Mouse (Mus musculus): ENCODE results near the gene Acsl5. TPM values are rescaled to one million over a fixed set of nuclear protein-coding genes. Genes with fewer than 3 reads are reported as not detected.

Acsl5 gene
- polyA plus RNA-seq, 1 experiment = 16.0 TPM

DNA sequence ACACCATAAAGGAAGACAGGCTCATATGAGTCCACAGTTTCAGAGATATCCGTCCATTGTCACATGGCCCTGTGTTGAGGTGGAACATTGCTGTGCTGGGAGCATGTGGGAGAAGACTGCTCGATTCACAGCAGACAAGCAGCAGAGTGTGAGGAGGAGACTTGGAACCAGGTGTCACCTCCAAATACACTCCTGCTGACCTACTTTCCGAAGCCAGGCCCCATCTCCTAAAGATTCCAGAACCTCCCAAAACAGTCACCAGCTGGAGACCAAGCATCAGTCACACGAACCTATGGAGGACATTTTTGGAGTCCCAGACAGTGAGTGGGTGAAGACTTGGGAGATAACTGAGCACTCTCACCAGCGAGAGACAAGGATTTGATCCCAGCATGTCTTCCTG, 15.2 kb upstream of the Acsl5 start:
- Histone ChIP-seq H3K36me3 (ENCODE audit: control insufficient read depth, insufficient read depth) (no peaks in the 10 kb centered on the region), H3ac (ENCODE audit: control insufficient read depth, insufficient read length) (no peak overlapping the region), H3K4me2 (ENCODE audit: low read depth) (no peak overlapping the region), H3K4me3 (no peak overlapping the region), H3K27me3 (ENCODE audit: control insufficient read depth, insufficient read depth, insufficient read length) (no peaks in the 10 kb centered on the region), H3K79me2 (ENCODE audit: control insufficient read depth, insufficient read depth) (no peaks in the 10 kb centered on the region)
- no peak for TF ChIP-seq USF1 (IDR thresholded peaks at IDR 0.05; ENCODE audit: low read depth)
- TF ChIP-seq E2F4 (IDR thresholded peaks at IDR 0.05; ENCODE audit: insufficient read depth) = no peak
- TF ChIP-seq MYOD1 (IDR thresholded peaks at IDR 0.05; ENCODE audit: control insufficient read depth in 1 of 3, insufficient read length in 2 of 3, low read depth in 2 of 3) = no peak
- no peak for TF ChIP-seq TCF12 (IDR thresholded peaks at IDR 0.05; ENCODE audit: insufficient read depth, poor library complexity, severe bottlenecking)
- TF ChIP-seq POLR2A (IDR thresholded peaks at IDR 0.05; ENCODE audit: insufficient read length, low read depth) = no peak
- no peak for TF ChIP-seq MYOG (IDR thresholded peaks at IDR 0.05; ENCODE audit: control insufficient read depth in 1 of 3, insufficient read depth in 1 of 3, insufficient read length in 2 of 3, low read depth in 2 of 3)

DNA sequence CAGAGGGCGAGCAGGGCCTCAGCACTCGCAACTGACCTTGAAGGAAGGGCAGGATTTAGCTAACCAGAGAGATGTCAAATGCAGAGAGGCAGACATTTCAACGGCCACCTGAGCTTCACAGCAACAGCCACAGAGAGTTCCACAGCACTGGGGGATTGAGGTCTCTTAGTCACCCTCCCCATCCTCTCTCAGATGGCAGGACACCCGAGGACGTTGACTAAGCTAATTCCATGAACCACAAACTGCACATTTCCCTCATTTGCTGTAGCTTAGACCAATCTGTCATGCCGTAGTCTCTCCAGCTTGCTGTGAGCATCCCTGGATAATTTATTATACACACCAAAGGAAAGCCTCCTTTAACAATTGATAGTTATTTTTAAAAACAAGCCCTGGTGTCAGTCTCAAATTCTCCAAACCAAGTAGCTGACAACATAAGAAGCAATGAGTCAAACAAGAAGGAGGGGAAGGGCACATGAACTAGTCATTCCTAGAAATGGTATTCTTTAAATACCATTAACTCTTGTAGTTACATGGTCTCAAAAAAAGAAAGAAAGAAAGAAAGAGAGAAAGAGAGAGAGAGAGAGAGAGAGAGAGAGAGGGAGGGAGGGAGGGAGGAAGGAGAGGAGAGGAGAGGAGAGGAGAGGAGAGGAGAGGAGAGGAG, 11.8 kb upstream of the Acsl5 start:
- Histone ChIP-seq H3K27me3 (ENCODE audit: control insufficient read depth, insufficient read depth, insufficient read length) (no peaks in the 10 kb centered on the region), H3K4me2 (ENCODE audit: low read depth) (peak overlapping the region; percentile 49), H3K4me3 (no peak overlapping the region), H3K36me3 (ENCODE audit: control insufficient read depth, insufficient read depth) (no peaks in the 10 kb centered on the region), H3ac (ENCODE audit: control insufficient read depth, insufficient read length) (no peak overlapping the region), H3K79me2 (ENCODE audit: control insufficient read depth, insufficient read depth) (no peaks in the 10 kb centered on the region)
- TF ChIP-seq TCF12 (IDR thresholded peaks at IDR 0.05; ENCODE audit: insufficient read depth, poor library complexity, severe bottlenecking) (no peak), MYOG (IDR thresholded peaks at IDR 0.05; ENCODE audit: control insufficient read depth in 1 of 3, insufficient read depth in 1 of 3, insufficient read length in 2 of 3, low read depth in 2 of 3) (no peak)

DNA sequence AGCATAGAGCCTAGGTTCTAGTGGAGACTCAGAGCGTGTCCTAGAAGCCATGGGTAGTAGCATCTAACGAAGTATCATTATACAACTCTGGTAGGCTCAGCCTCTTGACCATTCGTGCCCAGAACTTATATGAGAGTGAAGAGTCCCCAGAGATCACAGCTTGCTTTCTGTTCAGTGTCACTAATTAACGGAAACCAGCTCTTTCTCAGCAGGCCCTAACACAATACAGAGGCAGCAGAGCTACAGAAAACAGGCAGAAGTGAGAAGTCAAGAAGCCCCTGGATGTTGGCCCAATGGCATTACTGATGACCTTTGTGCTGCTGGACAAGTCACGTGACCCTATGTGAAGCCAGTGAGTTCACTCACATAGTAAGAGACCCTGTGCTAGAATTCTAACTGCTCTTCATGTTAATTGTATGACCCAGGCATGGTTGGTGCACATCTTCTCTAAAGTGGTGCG, 10.5 kb upstream of the Acsl5 start, which contains the start of gene Gucy2g:
Gene Gucy2g (minus strand): TSS at position 51 of the 460 bp plus-strand sequence.
- H3K4me3 ChIP-seq = no peak within 1 kb of the TSS
- H3K79me2 ChIP-seq (ENCODE audit: control insufficient read depth, insufficient read depth) = no peaks in the 10 kb centered on the region
- peak within 1 kb of the TSS; percentile 49 for H3K4me2 ChIP-seq (ENCODE audit: low read depth)
- H3K27me3 ChIP-seq (ENCODE audit: control insufficient read depth, insufficient read depth, insufficient read length) = no peaks in the 10 kb centered on the region
- H3ac ChIP-seq (ENCODE audit: control insufficient read depth, insufficient read length) = no peak within 1 kb of the TSS
- no peak for TF ChIP-seq MAX (IDR thresholded peaks at IDR 0.05; ENCODE audit: low read depth)
- no peak for TF ChIP-seq MYOD1 (IDR thresholded peaks at IDR 0.05; ENCODE audit: control insufficient read depth in 1 of 3, insufficient read length in 2 of 3, low read depth in 2 of 3)
- TF ChIP-seq SRF (IDR thresholded peaks at IDR 0.05; ENCODE audit: control insufficient read depth, insufficient read length, low read depth) = no peak
- TF ChIP-seq TCF12 (IDR thresholded peaks at IDR 0.05; ENCODE audit: insufficient read depth, poor library complexity, severe bottlenecking) = no peak
- no peak for TF ChIP-seq POLR2A (IDR thresholded peaks at IDR 0.05; ENCODE audit: insufficient read length, low read depth)
- no peak for TF ChIP-seq CEBPB (IDR thresholded peaks at IDR 0.05; ENCODE audit: insufficient read depth, poor library complexity, severe bottlenecking)
- TF ChIP-seq POLR2AphosphoS2 (IDR thresholded peaks at IDR 0.05; ENCODE audit: insufficient read length, low read depth) = no peak
- H3K36me3 ChIP-seq (ENCODE audit: control insufficient read depth, insufficient read depth) = no peaks in the 10 kb centered on the region

DNA sequence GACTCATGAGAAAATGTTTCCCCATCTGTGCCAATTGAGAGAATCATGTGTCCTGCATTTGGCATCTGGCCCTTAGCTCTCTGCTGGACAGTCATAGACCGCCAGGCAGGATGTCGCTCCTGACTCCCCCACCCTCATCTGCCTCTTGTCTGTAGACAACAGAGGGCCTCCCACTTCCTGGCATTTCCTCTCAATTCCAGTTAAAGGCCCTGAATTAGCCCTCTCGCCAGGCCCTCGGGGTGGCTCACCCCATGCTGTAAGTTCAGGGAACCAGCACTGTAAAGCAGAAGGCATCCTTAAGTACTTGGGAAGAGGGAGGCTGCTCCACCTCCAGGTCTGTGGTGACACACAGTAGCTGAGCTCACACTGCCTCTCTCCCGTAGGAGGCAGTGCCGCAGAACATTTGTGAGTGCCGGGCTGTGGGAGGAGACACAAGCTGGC, 6.9 kb upstream of the Acsl5 start:
- Histone ChIP-seq H3K27me3 (ENCODE audit: control insufficient read depth, insufficient read depth, insufficient read length) (no peaks in the 10 kb centered on the region), H3K79me2 (ENCODE audit: control insufficient read depth, insufficient read depth) (no peaks in the 10 kb centered on the region), H3K4me2 (ENCODE audit: low read depth) (peak overlapping the region; percentile 31), H3K4me3 (no peak overlapping the region), H3K36me3 (ENCODE audit: control insufficient read depth, insufficient read depth) (no peaks in the 10 kb centered on the region), H3ac (ENCODE audit: control insufficient read depth, insufficient read length) (no peak overlapping the region)
- TF ChIP-seq MAX (IDR thresholded peaks at IDR 0.05; ENCODE audit: low read depth) (no peak), POLR2AphosphoS2 (IDR thresholded peaks at IDR 0.05; ENCODE audit: insufficient read length, low read depth) (no peak), MYOD1 (IDR thresholded peaks at IDR 0.05; ENCODE audit: control insufficient read depth in 1 of 3, insufficient read length in 2 of 3, low read depth in 2 of 3) (no peak), REST (IDR thresholded peaks at IDR 0.05; ENCODE audit: insufficient read depth, insufficient read length) (no peak), MYOG (IDR thresholded peaks at IDR 0.05; ENCODE audit: control insufficient read depth in 1 of 3, insufficient read depth in 1 of 3, insufficient read length in 2 of 3, low read depth in 2 of 3) (no peak), CEBPB (IDR thresholded peaks at IDR 0.05; ENCODE audit: insufficient read depth, poor library complexity, severe bottlenecking) (no peak), USF1 (IDR thresholded peaks at IDR 0.05; ENCODE audit: low read depth) (no peak), SRF (IDR thresholded peaks at IDR 0.05; ENCODE audit: control insufficient read depth, insufficient read length, low read depth) (no peak), E2F4 (IDR thresholded peaks at IDR 0.05; ENCODE audit: insufficient read depth) (no peak), TCF12 (IDR thresholded peaks at IDR 0.05; ENCODE audit: insufficient read depth, poor library complexity, severe bottlenecking) (no peak), POLR2A (IDR thresholded peaks at IDR 0.05; ENCODE audit: insufficient read length, low read depth) (no peak), TCF3 (IDR thresholded peaks at IDR 0.05; ENCODE audit: insufficient read length, low read depth) (no peak)

DNA sequence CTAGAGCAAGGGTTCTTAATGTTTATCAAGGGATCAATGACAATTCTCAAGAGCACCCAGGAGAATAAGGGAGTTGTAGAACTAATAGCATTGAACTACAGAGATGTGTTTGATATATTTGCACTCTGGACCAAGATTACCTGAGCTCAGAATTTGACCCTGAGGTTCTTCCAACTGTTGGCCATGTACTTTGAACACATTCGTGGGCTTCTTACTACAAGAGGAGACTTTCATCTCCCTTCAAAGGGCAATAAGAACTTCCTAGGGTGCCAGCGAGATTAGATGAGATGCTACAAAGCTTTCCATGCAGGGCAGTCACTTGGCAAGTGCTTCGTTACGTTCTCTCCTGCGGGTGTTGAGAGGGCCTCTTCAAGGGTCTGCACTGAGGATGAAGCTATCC, 4.2 kb upstream of the Acsl5 start:
- TF ChIP-seq SRF (IDR thresholded peaks at IDR 0.05; ENCODE audit: control insufficient read depth, insufficient read length, low read depth) (no peak), CEBPB (IDR thresholded peaks at IDR 0.05; ENCODE audit: insufficient read depth, poor library complexity, severe bottlenecking) (no peak), MAX (IDR thresholded peaks at IDR 0.05; ENCODE audit: low read depth) (no peak)
- no peak overlapping the region for H3ac ChIP-seq (ENCODE audit: control insufficient read depth, insufficient read length)
- no peaks in the 10 kb centered on the region for H3K79me2 ChIP-seq (ENCODE audit: control insufficient read depth, insufficient read depth)
- no peaks in the 10 kb centered on the region for H3K27me3 ChIP-seq (ENCODE audit: control insufficient read depth, insufficient read depth, insufficient read length)
- H3K4me3 ChIP-seq = no peak overlapping the region
- no peaks in the 10 kb centered on the region for H3K36me3 ChIP-seq (ENCODE audit: control insufficient read depth, insufficient read depth)
- H3K4me2 ChIP-seq (ENCODE audit: low read depth) = no peak overlapping the region

Measured in myocyte (in vitro differentiated cells).